Mouse (Mus musculus) bone marrow, adult 2 months (tissue): ENCODE results near the gene Tanc1. TPM values are rescaled to one million over a fixed set of nuclear protein-coding genes. Genes with fewer than 3 reads are reported as not detected.

Source experiments
- H3K27ac ChIP-seq: fragments of 200-500 bp; 2 replicates; pipeline ENCODE4 v1.5.1; 2012; ENCODE audit warnings: low read depth, mild to moderate bottlenecking, control low read depth, inconsistent platforms, low read length; ENCODE audit not compliant: control insufficient read depth, poor library complexity, insufficient read depth
- H3K4me1 ChIP-seq: fragments of 200-500 bp; 2 replicates; pipeline ENCODE4 v1.6.1; 2011; ENCODE audit warnings: low read length; ENCODE audit not compliant: control insufficient read depth, insufficient read depth
- H3K4me3 ChIP-seq: fragments of 200-500 bp; replicated peaks from 2 replicates; pipeline ENCODE3; 2011; ENCODE audit warnings: mild to moderate bottlenecking, low read depth, low read length, control low read depth; ENCODE audit not compliant: control insufficient read depth
- CTCF ChIP-seq: fragments of 200-500 bp; IDR thresholded peaks from 2 replicates; pipeline ENCODE4 v1.5.1; 2011; ENCODE audit warnings: low read length, control low read depth; ENCODE audit not compliant: control insufficient read depth, insufficient read depth
- POLR2A ChIP-seq: fragments of 200-500 bp; IDR thresholded peaks from 2 replicates; pipeline ENCODE4 v1.6.1; 2011; ENCODE audit warnings: low read depth, mild to moderate bottlenecking, control low read depth, low read length, borderline replicate concordance; ENCODE audit not compliant: control insufficient read depth
- WGBS: fragments of 180-500 bp; shearing (Covaris S2); methylation state at CpG from one replicate; pipeline ENCODE4 v1.1.7; 2018; 5-methylcytosine and 5-hydroxymethylcytosine counted together
- polyA plus RNA-seq: library from polyadenylated mRNA; stranded (reverse); fragments of >200 nt; gene quantifications from 2 replicates; pipeline ENCODE4 v1.2.4, GENCODE M21; 2011; ENCODE audit warnings: low replicate concordance; ENCODE audit not compliant: missing spikeins, insufficient read depth, insufficient read length

The Tanc1 gene
- polyA plus RNA-seq, 1 experiment = 7.4 TPM

- H3K4me1 ChIP-seq = no peaks in the 10 kb centered on the region
- 74% methylated on average over 5 of the region's 5 CpGs for WGBS
Observed at GRCm38 (mm10) chr2:59666533-59666932, 54.7 kb downstream of the Tanc1 start.

GRCm38 (mm10) chr2:59670087-59671060, 58.5 kb downstream of the Tanc1 start:
- no peak for TF ChIP-seq POLR2A
- TF ChIP-seq CTCF = no peak
- Histone ChIP-seq H3K27ac (no peak overlapping the region), H3K4me1 (no peaks in the 10 kb centered on the region), H3K4me3 (no peak overlapping the region)
- WGBS = 55% methylated on average over 15 of the region's 15 CpGs

More at GRCm38 (mm10) chr2:59666533-59666932, 54.7 kb downstream of the Tanc1 start:
- H3K27ac ChIP-seq = no peak overlapping the region
- TF ChIP-seq POLR2A (no peak), CTCF (no peak)
- no peak overlapping the region for H3K4me3 ChIP-seq

- 82% methylated on average over 8 of the region's 8 CpGs for WGBS
- Histone ChIP-seq H3K4me1 (no peaks in the 10 kb centered on the region), H3K4me3 (no peak overlapping the region), H3K27ac (no peak overlapping the region)
- no peak for TF ChIP-seq POLR2A
- no peak for TF ChIP-seq CTCF
Observed at GRCm38 (mm10) chr2:59671671-59672070, 59.8 kb downstream of the Tanc1 start.

- no peaks in the 10 kb centered on the region for H3K4me1 ChIP-seq
- WGBS = 84% methylated on average over 4 of the region's 4 CpGs
- TF ChIP-seq CTCF (no peak), POLR2A (no peak)
Observed at GRCm38 (mm10) chr2:59672086-59672485, 60.2 kb downstream of the Tanc1 start.

GRCm38 (mm10) chr2:59672686-59673085, 60.8 kb downstream of the Tanc1 start:
- WGBS = 84% methylated on average over 8 of the region's 8 CpGs
- no peaks in the 10 kb centered on the region for H3K4me1 ChIP-seq
- no peak overlapping the region for H3K4me3 ChIP-seq
- TF ChIP-seq POLR2A = no peak
- TF ChIP-seq CTCF = no peak
- no peak overlapping the region for H3K27ac ChIP-seq

More at GRCm38 (mm10) chr2:59672086-59672485, 60.2 kb downstream of the Tanc1 start:
- Histone ChIP-seq H3K4me3 (no peak overlapping the region), H3K27ac (no peak overlapping the region)

GRCm38 (mm10) chr2:59673351-59673750, 61.5 kb downstream of the Tanc1 start:
- Histone ChIP-seq H3K27ac (no peak overlapping the region), H3K4me3 (no peak overlapping the region), H3K4me1 (no peaks in the 10 kb centered on the region)
- 72% methylated on average over 6 of the region's 6 CpGs for WGBS
- TF ChIP-seq CTCF (no peak), POLR2A (no peak)

GRCm38 (mm10) chr2:59673877-59674276, 62.0 kb downstream of the Tanc1 start:
- no peak for TF ChIP-seq CTCF
- no peak for TF ChIP-seq POLR2A
- H3K4me3 ChIP-seq = no peak overlapping the region
- H3K4me1 ChIP-seq = no peaks in the 10 kb centered on the region
- no peak overlapping the region for H3K27ac ChIP-seq
- 76% methylated on average over 1 of the region's 1 CpGs for WGBS

- H3K4me1 ChIP-seq = no peaks in the 10 kb centered on the region
- TF ChIP-seq CTCF = no peak
- TF ChIP-seq POLR2A = no peak
- 85% methylated on average over 17 of the region's 17 CpGs for WGBS
- H3K4me3 ChIP-seq = no peak overlapping the region
- no peak overlapping the region for H3K27ac ChIP-seq
Observed at GRCm38 (mm10) chr2:59675270-59675995, 63.6 kb downstream of the Tanc1 start.
